Mouse (Mus musculus) embryonic facial prominence, embryonic 14.5 days (tissue): Measurements from ENCODE around the gene Fam71e1. TPM values are rescaled to one million over a fixed set of nuclear protein-coding genes. Genes with fewer than 3 reads are reported as not detected.

Experiments used
- ATAC-seq: fragments of 200-750 bp; cut with Nextera tagmentation; 2 replicates; pipeline ENCODE4 v1.8.0; 2017; ENCODE audit warnings: low read depth, moderate number of reproducible peaks, moderate TSS enrichment
- DNase-seq: peaks from one replicate; pipeline ENCODE4 v3.0.0-alpha.2; 2015; ENCODE audit warnings: low spot score
- H3K27ac ChIP-seq: fragments of 300-500 bp; sonication (generic); replicated peaks from 2 replicates; pipeline ENCODE4 v1.5.1; 2014; ENCODE audit warnings: low read depth, mild to moderate bottlenecking, low read length, moderate library complexity
- H3K27me3 ChIP-seq: fragments of 300-500 bp; sonication (generic); replicated peaks from 2 replicates; pipeline ENCODE4 v1.6.1; 2014; ENCODE audit warnings: low read length; ENCODE audit not compliant: control insufficient read depth, insufficient read depth
- H3K36me3 ChIP-seq: fragments of 300-500 bp; sonication (generic); 2 replicates; pipeline ENCODE4 v1.6.1; 2014; ENCODE audit warnings: low read length, mixed read lengths; ENCODE audit not compliant: control insufficient read depth, insufficient read depth
- H3K4me1 ChIP-seq: fragments of 300-500 bp; sonication (generic); 2 replicates; pipeline ENCODE4 v1.6.1; 2014; ENCODE audit warnings: antibody characterized with exemption, low read length; ENCODE audit not compliant: control insufficient read depth, insufficient read depth
- H3K4me2 ChIP-seq: fragments of 300-500 bp; sonication (generic); 2 replicates; pipeline ENCODE4 v1.6.1; 2014; ENCODE audit warnings: low read depth, mild to moderate bottlenecking, low read length, moderate library complexity, mixed read lengths
- H3K4me3 ChIP-seq: fragments of 300-500 bp; sonication (generic); 2 replicates; pipeline ENCODE4 v1.5.1; 2014; ENCODE audit warnings: low read depth, mild to moderate bottlenecking, low read length
- H3K9ac ChIP-seq: fragments of 300-500 bp; sonication (generic); 2 replicates; pipeline ENCODE4 v1.6.1; 2014; ENCODE audit warnings: low read depth, mild to moderate bottlenecking, low read length, moderate library complexity, mixed read lengths
- H3K9me3 ChIP-seq: fragments of 300-500 bp; sonication (generic); 2 replicates; pipeline ENCODE4 v1.6.1; 2016; ENCODE audit warnings: low read length; ENCODE audit not compliant: control insufficient read depth
- WGBS: fragments of 180-500 bp; shearing (Covaris S2); extraction: QIAGEN DNeasy Blood & Tissue Kit; methylation state at CpG from one replicate; pipeline ENCODE4 v1.1.7; 2014; 5-methylcytosine and 5-hydroxymethylcytosine counted together
- polyA plus RNA-seq: library from polyadenylated mRNA; unstranded; fragments of >200 nt; fragmentation: Nextera tagmentation; extraction: Ambion mirVana; gene quantifications from 2 replicates; pipeline ENCODE4 v1.2.1, GENCODE M21; 2014

Fam71e1 gene
- polyA plus RNA-seq, 1 experiment from 2014 or later, result 5.4 TPM

GRCm38 (mm10) chr7:44501563-44502115 lies 5.3 kb downstream of the Fam71e1 start:
- Histone ChIP-seq H3K9ac (no peak overlapping the region), H3K9me3 (0 out of 2 replicates have a peak, but pooled peaks cover 3% of the 10 kb centered on the region), H3K4me2 (no peak overlapping the region), H3K27me3 (no peaks in the 10 kb centered on the region), H3K4me1 (no peaks in the 10 kb centered on the region), H3K27ac (no peak overlapping the region), H3K4me3 (no peak overlapping the region), H3K36me3 (no peaks in the 10 kb centered on the region)
- 0 out of 2 replicates have a peak, but pooled peaks have one; percentile 62 for ATAC-seq
- DNase-seq, result peak; percentile 43
- 41% methylated on average over 5 of the region's 5 CpGs for WGBS

GRCm38 (mm10) chr7:44507491-44507890 lies 11.1 kb downstream of the Fam71e1 start:
- no peak overlapping the region for H3K4me3 ChIP-seq
- DNase-seq (no peak), ATAC-seq (no peak)
- H3K9me3 ChIP-seq, result 0 out of 2 replicates have a peak, but pooled peaks cover 3% of the 10 kb centered on the region
- H3K27me3 ChIP-seq, result peaks cover 8% of the 10 kb centered on the region
- H3K27ac ChIP-seq, result no peak overlapping the region
- H3K4me2 ChIP-seq, result no peak overlapping the region
- H3K4me1 ChIP-seq, result no peaks in the 10 kb centered on the region
- H3K36me3 ChIP-seq, result no peaks in the 10 kb centered on the region
- no peak overlapping the region for H3K9ac ChIP-seq

- Histone ChIP-seq H3K27me3 (peaks cover 31% of the 10 kb centered on the region), H3K36me3 (no peaks in the 10 kb centered on the region), H3K9ac (no peak overlapping the region), H3K9me3 (no peaks in the 10 kb centered on the region), H3K4me3 (no peak overlapping the region), H3K4me2 (no peak overlapping the region), H3K27ac (no peak overlapping the region), H3K4me1 (no peaks in the 10 kb centered on the region)
- DNase-seq, result no peak
- ATAC-seq, result no peak
- WGBS, result 65% methylated on average over 9 of the region's 9 CpGs
These were observed 23.0 kb downstream of the Fam71e1 start for GRCm38 (mm10) chr7:44519240-44519913.

- no peak for ATAC-seq
- Histone ChIP-seq H3K27me3 (peaks cover 45% of the 10 kb centered on the region), H3K9ac (no peak overlapping the region), H3K36me3 (no peaks in the 10 kb centered on the region), H3K9me3 (no peaks in the 10 kb centered on the region), H3K4me2 (no peak overlapping the region), H3K4me1 (0 out of 2 replicates have a peak, but pooled peaks cover 6% of the 10 kb centered on the region), H3K27ac (no peak overlapping the region), H3K4me3 (no peak overlapping the region)
- no peak for DNase-seq
- whole genome bisulfite sequencing, result 62% methylated on average over 3 of the region's 3 CpGs
These were observed 24.6 kb downstream of the Fam71e1 start for GRCm38 (mm10) chr7:44520990-44521389.

- Histone ChIP-seq H3K27me3 (peaks cover 50% of the 10 kb centered on the region), H3K4me3 (no peak overlapping the region), H3K9ac (peak overlapping the region; percentile 34; the same call in 1 of the 2 replicates), H3K4me2 (peak overlapping the region; percentile 34), H3K36me3 (no peaks in the 10 kb centered on the region), H3K4me1 (0 out of 2 replicates have a peak, but pooled peaks cover 6% of the 10 kb centered on the region), H3K27ac (no peak overlapping the region), H3K9me3 (no peaks in the 10 kb centered on the region)
- WGBS, result 5% methylated on average over 14 of the region's 20 CpGs
- ATAC-seq (peak; percentile 62; the same call in 1 of the 2 replicates), DNase-seq (peak; percentile 53)
These were observed 25.3 kb downstream of the Fam71e1 start for GRCm38 (mm10) chr7:44521710-44522109.

DNA sequence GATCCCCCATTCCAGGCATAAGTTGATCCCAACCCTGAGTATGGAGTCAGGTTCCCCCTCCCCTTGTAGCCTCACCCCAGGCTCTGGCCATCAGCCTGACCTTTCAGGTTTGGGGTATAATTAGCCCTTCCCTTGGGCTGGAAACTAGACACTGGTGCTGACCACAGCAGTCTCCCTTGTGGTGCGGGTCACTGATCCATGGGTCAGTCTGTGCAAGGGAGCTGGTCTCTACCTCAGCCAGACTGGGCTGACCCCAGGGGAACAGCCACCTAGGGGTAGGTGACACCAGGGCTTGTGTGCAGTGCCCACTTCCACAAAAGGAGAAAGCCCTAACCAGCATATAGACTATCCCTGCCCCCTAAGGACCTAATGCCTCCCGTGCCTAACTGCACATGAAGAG lies 26.7 kb downstream of the Fam71e1 start:
- peaks cover 53% of the 10 kb centered on the region for H3K27me3 ChIP-seq
- H3K27ac ChIP-seq, result no peak overlapping the region

DNA sequence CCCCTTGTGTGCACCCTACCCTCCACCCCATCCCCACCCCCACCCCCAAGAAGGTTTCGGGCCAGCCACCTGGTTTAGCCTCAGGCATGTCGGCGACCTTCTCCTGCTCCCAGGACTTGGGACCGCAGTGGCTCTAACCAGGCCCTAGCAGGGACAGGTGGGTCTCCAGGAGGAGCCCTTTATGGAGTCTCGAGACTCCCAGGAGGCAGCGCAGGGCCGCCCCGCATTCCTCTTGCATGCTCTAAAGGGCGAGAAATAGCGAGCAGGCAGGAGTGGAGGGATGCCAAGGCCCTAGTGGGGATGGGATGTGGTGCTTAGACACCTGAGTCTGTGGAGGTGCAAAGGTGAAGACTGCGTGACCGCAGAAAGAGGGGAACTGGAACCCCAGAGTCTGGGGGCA lies 28.1 kb downstream of the Fam71e1 start, which contains the start of gene Mybpc2:
TSS of gene Mybpc2 (minus strand) at position 155 of the 400 bp plus-strand sequence.
- no peaks in the 10 kb centered on the region for H3K9me3 ChIP-seq
- ATAC-seq, result no peak
- no peaks in the 10 kb centered on the region for H3K36me3 ChIP-seq
- H3K4me1 ChIP-seq, result peaks cover 6% of the 10 kb centered on the region; the same call in 1 of the 2 replicates
- H3K27ac ChIP-seq, result no peak within 1 kb of the TSS
- peak within 1 kb of the TSS; percentile 25; the same call in 1 of the 2 replicates for H3K4me2 ChIP-seq
- peaks cover 59% of the 10 kb centered on the region for H3K27me3 ChIP-seq
- no peak within 1 kb of the TSS for H3K4me3 ChIP-seq
- DNase-seq, result no peak
- WGBS, result 25% methylated on average over 12 of the region's 12 CpGs
- 0 out of 2 replicates have a peak within 1 kb of the TSS, but pooled peaks have one; percentile 16 for H3K9ac ChIP-seq

More for the DNA sequence above, 26.7 kb downstream of the Fam71e1 start:
- Histone ChIP-seq H3K4me3 (no peak overlapping the region), H3K4me2 (no peak overlapping the region), H3K4me1 (peaks cover 6% of the 10 kb centered on the region; the same call in 1 of the 2 replicates), H3K9ac (no peak overlapping the region), H3K36me3 (no peaks in the 10 kb centered on the region), H3K9me3 (no peaks in the 10 kb centered on the region)
- DNase-seq (no peak), ATAC-seq (no peak)
- 52% methylated on average over 2 of the region's 2 CpGs for WGBS

DNA sequence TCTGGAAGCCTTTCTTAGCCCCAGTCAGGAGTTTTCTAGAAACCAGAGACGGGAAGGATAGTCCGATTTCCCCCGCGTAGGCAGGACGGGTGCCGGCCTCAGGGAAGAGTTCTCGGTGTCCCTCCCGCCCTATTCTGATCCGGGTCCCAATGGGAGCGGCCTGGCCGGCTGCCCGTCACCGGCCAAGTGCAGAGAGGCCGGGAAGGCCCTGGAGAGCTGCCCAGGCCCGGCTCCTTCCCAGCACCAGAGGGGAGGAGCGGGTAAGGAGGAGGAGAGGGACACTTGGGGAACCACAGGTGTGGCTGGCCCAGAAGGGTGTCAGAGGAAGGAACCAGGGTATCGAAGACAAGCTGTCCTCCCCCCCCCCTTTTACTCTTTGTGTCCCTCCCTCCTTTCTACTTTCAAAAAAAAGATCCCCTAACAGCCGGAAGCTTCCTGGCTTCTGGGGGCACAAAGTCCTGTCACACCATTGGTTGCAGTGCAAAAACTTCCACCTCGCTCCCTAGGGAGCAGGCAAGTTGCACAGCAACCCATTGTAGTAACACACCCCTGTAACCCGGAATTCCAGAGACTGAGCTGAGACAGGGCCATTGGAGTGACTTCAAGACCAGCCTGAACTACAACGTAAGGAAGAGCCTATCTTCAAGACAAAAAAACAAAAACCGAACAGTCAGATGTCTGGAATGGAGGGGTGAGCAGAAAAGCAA lies 28.9 kb downstream of the Fam71e1 start:
- Histone ChIP-seq H3K4me2 (peak overlapping the region; percentile 25; the same call in 1 of the 2 replicates), H3K27me3 (peaks cover 59% of the 10 kb centered on the region), H3K4me1 (peaks cover 6% of the 10 kb centered on the region; the same call in 1 of the 2 replicates), H3K9me3 (no peaks in the 10 kb centered on the region), H3K9ac (0 out of 2 replicates have a peak overlapping the region, but pooled peaks have one; percentile 16), H3K27ac (no peak overlapping the region), H3K36me3 (no peaks in the 10 kb centered on the region), H3K4me3 (no peak overlapping the region)
- peak; percentile 7; the same call in 1 of the 2 replicates for ATAC-seq
- 11% methylated on average over 19 of the region's 22 CpGs for WGBS
- peak; percentile 46 for DNase-seq
